Mouse (Mus musculus): ENCODE results near the gene Bod1l. TPM values are rescaled to one million over a fixed set of nuclear protein-coding genes. Genes with fewer than 3 reads are reported as not detected.
A peak's percentile ranks its signal among the peaks of the same experiment; 100 is the strongest.

Gene Bod1l
- total and polyA plus RNA-seq, 2 experiments from 2014 or later, result 4.5 to 11.6 TPM

- no peak for ATAC-seq (ENCODE audit: insufficient read depth, low read depth)
- H3K9me3 ChIP-seq (replicated peaks; ENCODE audit: control insufficient read depth, low read length), result no peaks in the 10 kb centered on the region
- no peak for TF ChIP-seq CTCF (IDR thresholded peaks at IDR 0.05; ENCODE audit: low read depth)
- TF ChIP-seq EP300 (IDR thresholded peaks at IDR 0.05; ENCODE audit: low read depth), result no peak
- no peak overlapping the region; the same call in 1 of the 2 replicates for H3K4me2 ChIP-seq (ENCODE audit: low read depth, low read length)
- H3K27ac ChIP-seq (ENCODE audit: low read depth), result no peak overlapping the region
- no peak for DNase-seq (ENCODE audit: low spot score)
- no peaks in the 10 kb centered on the region for H3K36me3 ChIP-seq (replicated peaks; ENCODE audit: control insufficient read depth, insufficient read depth, low read length)
- H3K27me3 ChIP-seq (ENCODE audit: control insufficient read depth, insufficient read depth, low read length), result peaks cover 97% of the 10 kb centered on the region
- WGBS, result 2% methylated on average over 56 of the region's 56 CpGs
- H3K4me1 ChIP-seq (ENCODE audit: control insufficient read depth, insufficient read depth), result no peaks in the 10 kb centered on the region
- H3K9ac ChIP-seq (replicated peaks; ENCODE audit: low read depth, low read length), result no peak overlapping the region
- peak overlapping the region; percentile 22 for H3K4me3 ChIP-seq (ENCODE audit: low read depth, low read length)
These were observed 82.5 kb downstream of the Bod1l start for GRCm38 (mm10) chr5:41761509-41762140.

- TF ChIP-seq CTCF (IDR thresholded peaks at IDR 0.05; ENCODE audit: low read depth) (no peak), EP300 (IDR thresholded peaks at IDR 0.05; ENCODE audit: low read depth) (no peak)
- H3K27ac ChIP-seq (ENCODE audit: low read depth), result no peak overlapping the region
- peaks cover 97% of the 10 kb centered on the region for H3K27me3 ChIP-seq (ENCODE audit: control insufficient read depth, insufficient read depth, low read length)
- no peaks in the 10 kb centered on the region for H3K4me1 ChIP-seq (ENCODE audit: control insufficient read depth, insufficient read depth)
- no peak overlapping the region for H3K4me3 ChIP-seq (ENCODE audit: low read depth, low read length)
- no peaks in the 10 kb centered on the region for H3K36me3 ChIP-seq (replicated peaks; ENCODE audit: control insufficient read depth, insufficient read depth, low read length)
- no peak overlapping the region for H3K4me2 ChIP-seq (ENCODE audit: low read depth, low read length)
- H3K9me3 ChIP-seq (replicated peaks; ENCODE audit: control insufficient read depth, low read length), result no peaks in the 10 kb centered on the region
- ATAC-seq (ENCODE audit: insufficient read depth, low read depth) (no peak), DNase-seq (ENCODE audit: low spot score) (no peak)
- no peak overlapping the region for H3K9ac ChIP-seq (replicated peaks; ENCODE audit: low read depth, low read length)
- WGBS, result 6% methylated on average over 22 of the region's 22 CpGs
These were observed 83.1 kb downstream of the Bod1l start for GRCm38 (mm10) chr5:41760831-41761508.

- H3K36me3 ChIP-seq (replicated peaks; ENCODE audit: control insufficient read depth, insufficient read depth, low read length), result no peaks in the 10 kb centered on the region
- no peak for ATAC-seq (ENCODE audit: insufficient read depth, low read depth)
- no peak for TF ChIP-seq EP300 (IDR thresholded peaks at IDR 0.05; ENCODE audit: low read depth)
- no peak for TF ChIP-seq CTCF (IDR thresholded peaks at IDR 0.05; ENCODE audit: low read depth)
- no peaks in the 10 kb centered on the region for H3K9me3 ChIP-seq (replicated peaks; ENCODE audit: control insufficient read depth, low read length)
- no peak overlapping the region for H3K4me3 ChIP-seq (ENCODE audit: low read depth, low read length)
- H3K27me3 ChIP-seq (ENCODE audit: control insufficient read depth, insufficient read depth, low read length), result peaks cover 97% of the 10 kb centered on the region
- DNase-seq (ENCODE audit: low spot score), result no peak
- H3K9ac ChIP-seq (replicated peaks; ENCODE audit: low read depth, low read length), result no peak overlapping the region
- no peaks in the 10 kb centered on the region for H3K4me1 ChIP-seq (ENCODE audit: control insufficient read depth, insufficient read depth)
- 5% methylated on average over 8 of the region's 8 CpGs for WGBS
- no peak overlapping the region for H3K27ac ChIP-seq (ENCODE audit: low read depth)
- no peak overlapping the region for H3K4me2 ChIP-seq (ENCODE audit: low read depth, low read length)
These were observed 84.0 kb downstream of the Bod1l start for GRCm38 (mm10) chr5:41760071-41760470.

- Histone ChIP-seq H3K9ac (replicated peaks; ENCODE audit: low read depth, low read length) (no peak overlapping the region), H3K9me3 (replicated peaks; ENCODE audit: control insufficient read depth, low read length) (no peaks in the 10 kb centered on the region), H3K27me3 (ENCODE audit: control insufficient read depth, insufficient read depth, low read length) (peaks cover 97% of the 10 kb centered on the region), H3K4me1 (ENCODE audit: control insufficient read depth, insufficient read depth) (no peaks in the 10 kb centered on the region), H3K4me2 (ENCODE audit: low read depth, low read length) (no peak overlapping the region), H3K27ac (ENCODE audit: low read depth) (no peak overlapping the region), H3K4me3 (ENCODE audit: low read depth, low read length) (no peak overlapping the region), H3K36me3 (replicated peaks; ENCODE audit: control insufficient read depth, insufficient read depth, low read length) (no peaks in the 10 kb centered on the region)
- no peak for DNase-seq (ENCODE audit: low spot score)
- TF ChIP-seq CTCF (IDR thresholded peaks at IDR 0.05; ENCODE audit: low read depth) (no peak), EP300 (IDR thresholded peaks at IDR 0.05; ENCODE audit: low read depth) (no peak)
- no peak for ATAC-seq (ENCODE audit: insufficient read depth, low read depth)
- 10% methylated on average over 19 of the region's 19 CpGs for WGBS
These were observed 85.2 kb downstream of the Bod1l start for GRCm38 (mm10) chr5:41758671-41759639.

GRCm38 (mm10) chr5:41757338-41757737 is 86.8 kb downstream of the Bod1l start:
- TF ChIP-seq CTCF (IDR thresholded peaks at IDR 0.05; ENCODE audit: low read depth) (no peak), EP300 (IDR thresholded peaks at IDR 0.05; ENCODE audit: low read depth) (no peak)
- Histone ChIP-seq H3K9ac (replicated peaks; ENCODE audit: low read depth, low read length) (no peak overlapping the region), H3K36me3 (replicated peaks; ENCODE audit: control insufficient read depth, insufficient read depth, low read length) (no peaks in the 10 kb centered on the region), H3K4me3 (ENCODE audit: low read depth, low read length) (no peak overlapping the region), H3K9me3 (replicated peaks; ENCODE audit: control insufficient read depth, low read length) (no peaks in the 10 kb centered on the region), H3K27ac (ENCODE audit: low read depth) (no peak overlapping the region), H3K27me3 (ENCODE audit: control insufficient read depth, insufficient read depth, low read length) (peaks cover 97% of the 10 kb centered on the region), H3K4me2 (ENCODE audit: low read depth, low read length) (no peak overlapping the region), H3K4me1 (ENCODE audit: control insufficient read depth, insufficient read depth) (no peaks in the 10 kb centered on the region)
- DNase-seq (ENCODE audit: low spot score) (no peak), ATAC-seq (ENCODE audit: insufficient read depth, low read depth) (no peak)
- 7% methylated on average over 5 of the region's 5 CpGs for WGBS
